In genomic region chrX:100730266-100730665, GRCm38 (mm10) we compare ENCODE assay signal across 9 mouse cellular contexts. TPM values are rescaled to one million over a fixed set of nuclear protein-coding genes. Genes with fewer than 3 reads are reported as not detected.
DNase-seq lines count a peak whose midpoint lies in the region; ATAC-seq lines count a peak whose summit lies in the region.
"Had no signal": no experiment of that assay in that cellular context is flagged by ENCODE, and none has a peak within 500 bp of the region (broad histone marks: within the 10 kb centered on the region; RNA-seq: fewer than 3 reads in every experiment).

No protein-coding gene starts in this region.

- H3K27ac ChIP-seq in kidney, embryonic 15.5 days, result no peak overlapping the region
- no peak overlapping the region for H3K27ac ChIP-seq in embryonic facial prominence, embryonic 14.5 days (replicated peaks; ENCODE audit: low read depth, low read length)
- H3K27ac ChIP-seq in hindbrain, embryonic 14.5 days, result peak overlapping the region; percentile 69
- H3K27ac ChIP-seq in midbrain, embryonic 15.5 days, result peak overlapping the region; percentile 72

- H3K27me3 ChIP-seq in kidney, embryonic 15.5 days, result peaks cover 60% of the 10 kb centered on the region
- H3K27me3 ChIP-seq in embryonic facial prominence, embryonic 14.5 days (replicated peaks; ENCODE audit: control insufficient read depth, insufficient read depth, low read length), result peaks cover 16% of the 10 kb centered on the region
- H3K27me3 ChIP-seq in hindbrain, embryonic 14.5 days (ENCODE audit: control insufficient read depth, insufficient read depth, low read length), result no peaks in the 10 kb centered on the region; the same call in none of the 2 replicates
- 0 out of 2 replicates have a peak, but pooled peaks cover 4% of the 10 kb centered on the region for H3K27me3 ChIP-seq in midbrain, embryonic 15.5 days (replicated peaks)

- no peak overlapping the region for H3K9ac ChIP-seq in kidney, embryonic 15.5 days
- H3K9ac ChIP-seq in embryonic facial prominence, embryonic 14.5 days (ENCODE audit: low read depth, low read length), result peak overlapping the region; percentile 35; the same call in 1 of the 2 replicates
- peak overlapping the region; percentile 47 for H3K9ac ChIP-seq in hindbrain, embryonic 14.5 days
- peak overlapping the region; percentile 45; the same call in 1 of the 2 replicates for H3K9ac ChIP-seq in midbrain, embryonic 15.5 days

- WGBS in kidney, embryonic 15.5 days, result 34% methylated on average over 8 of the region's 8 CpGs
- 38% methylated on average over 8 of the region's 8 CpGs for WGBS in embryonic facial prominence, embryonic 14.5 days
- WGBS in hindbrain, embryonic 14.5 days, result 24% methylated on average over 8 of the region's 8 CpGs
- 33% methylated on average over 8 of the region's 8 CpGs for WGBS in midbrain, embryonic 15.5 days

- no peak for DNase-seq in kidney, adult 11 months
- no peak for DNase-seq in embryonic facial prominence, embryonic 14.5 days (ENCODE audit: low spot score)
- DNase-seq in hindbrain, embryonic 14.5 days (ENCODE audit: low spot score), result no peak
- no peak for DNase-seq in yolk sac, embryonic 10.5 days (ENCODE audit: low spot score)
- DNase-seq in right cerebral cortex, adult 18-20 months, result no peak
- DNase-seq: adrenal gland, adult 8-10 months had no signal

- peak overlapping the region; percentile 17 for H3K4me3 ChIP-seq in kidney, embryonic 15.5 days (replicated peaks)
- peak overlapping the region; percentile 23 for H3K4me3 ChIP-seq in embryonic facial prominence, embryonic 14.5 days (ENCODE audit: low read depth, low read length)
- peak overlapping the region; percentile 29 for H3K4me3 ChIP-seq in hindbrain, embryonic 14.5 days (replicated peaks; ENCODE audit: low read length)
- H3K4me3 ChIP-seq in midbrain, embryonic 15.5 days, result peak overlapping the region; percentile 37

- peak; percentile 55 for ATAC-seq in kidney, embryonic 15.5 days (replicated peaks; ENCODE audit: low FRiP score)
- ATAC-seq in embryonic facial prominence, embryonic 14.5 days (ENCODE audit: low read depth), result peak; percentile 41
- ATAC-seq in hindbrain, embryonic 14.5 days (ENCODE audit: low FRiP score), result no peak; the same call in 1 of the 2 replicates
- peak; percentile 61 for ATAC-seq in midbrain, embryonic 15.5 days (replicated peaks)
- ATAC-seq in granulocyte monocyte progenitor cell, adult 5-6 weeks (replicated peaks; ENCODE audit: poor library complexity, severe bottlenecking), result no peak

- H3K9me3 ChIP-seq in kidney, embryonic 15.5 days (replicated peaks), result no peaks in the 10 kb centered on the region
- no peaks in the 10 kb centered on the region for H3K9me3 ChIP-seq in embryonic facial prominence, embryonic 14.5 days (ENCODE audit: control insufficient read depth, low read length)
- H3K9me3 ChIP-seq in hindbrain, embryonic 14.5 days (ENCODE audit: control insufficient read depth, low read length), result no peaks in the 10 kb centered on the region
- H3K9me3 ChIP-seq in midbrain, embryonic 15.5 days, result no peaks in the 10 kb centered on the region

- H3K36me3 ChIP-seq in kidney, embryonic 15.5 days, result peaks cover 23% of the 10 kb centered on the region
- 0 out of 2 replicates have a peak, but pooled peaks cover 12% of the 10 kb centered on the region for H3K36me3 ChIP-seq in embryonic facial prominence, embryonic 14.5 days (ENCODE audit: control insufficient read depth, insufficient read depth, low read length)
- no peaks in the 10 kb centered on the region for H3K36me3 ChIP-seq in hindbrain, embryonic 14.5 days (replicated peaks; ENCODE audit: control insufficient read depth, insufficient read depth)
- no peaks in the 10 kb centered on the region for H3K36me3 ChIP-seq in midbrain, embryonic 15.5 days (replicated peaks)

- H3K4me1 ChIP-seq in kidney, embryonic 15.5 days, result peaks cover 12% of the 10 kb centered on the region
- H3K4me1 ChIP-seq in embryonic facial prominence, embryonic 14.5 days (ENCODE audit: control insufficient read depth, insufficient read depth, low read length), result no peaks in the 10 kb centered on the region
- H3K4me1 ChIP-seq in hindbrain, embryonic 14.5 days (replicated peaks; ENCODE audit: control insufficient read depth, insufficient read depth, low read length), result 0 out of 2 replicates have a peak, but pooled peaks cover 6% of the 10 kb centered on the region
- peaks cover 14% of the 10 kb centered on the region for H3K4me1 ChIP-seq in midbrain, embryonic 15.5 days

- peak overlapping the region; percentile 56 for H3K4me2 ChIP-seq in kidney, embryonic 15.5 days
- H3K4me2 ChIP-seq in embryonic facial prominence, embryonic 14.5 days (ENCODE audit: low read depth, low read length), result peak overlapping the region; percentile 41
- peak overlapping the region; percentile 53 for H3K4me2 ChIP-seq in hindbrain, embryonic 14.5 days (replicated peaks)
- peak overlapping the region; percentile 53 for H3K4me2 ChIP-seq in midbrain, embryonic 15.5 days

RNA-seq across cellular contexts. Expression of gene Gdpd2, which starts 0.6 kb away (rescaled TPM):
- 2.1 and 3.3 TPM in 2 replicates for polyA plus RNA-seq in kidney, embryonic 15.5 days (2015; fragmentation: Nextera tagmentation; extraction: Ambion mirVana)
- polyA plus RNA-seq in embryonic facial prominence, embryonic 14.5 days (2014; fragmentation: Nextera tagmentation; extraction: Ambion mirVana), result 7.1 and 7.5 TPM in 2 replicates
- 36.2 and 38.7 TPM in 2 replicates for polyA plus RNA-seq in hindbrain, embryonic 14.5 days (2014; fragmentation: Nextera tagmentation; extraction: Ambion mirVana)
- polyA plus RNA-seq in midbrain, embryonic 15.5 days (2015; fragmentation: Nextera tagmentation; extraction: Ambion mirVana), result 34.1 and 35.0 TPM in 2 replicates
- total RNA-seq in granulocyte monocyte progenitor cell, adult 5-6 weeks (2014; fragmentation: Nextera tagmentation), result not detected in 2 replicates
- total RNA-seq in granulocyte monocyte progenitor cell, adult 5-6 weeks (2017), result not detected in 2 replicates

RNA-seq across cellular contexts. Expression of gene Dlg3, which starts 37.3 kb away (rescaled TPM):
- polyA plus RNA-seq in kidney, embryonic 15.5 days (2015; fragmentation: Nextera tagmentation; extraction: Ambion mirVana), result 4.6 and 5.0 TPM in 2 replicates
- 4.5 and 6.2 TPM in 2 replicates for polyA plus RNA-seq in embryonic facial prominence, embryonic 14.5 days (2014; fragmentation: Nextera tagmentation; extraction: Ambion mirVana)
- polyA plus RNA-seq in hindbrain, embryonic 14.5 days (2014; fragmentation: Nextera tagmentation; extraction: Ambion mirVana), result 9.8 and 12.1 TPM in 2 replicates
- polyA plus RNA-seq in midbrain, embryonic 15.5 days (2015; fragmentation: Nextera tagmentation; extraction: Ambion mirVana), result 6.2 and 6.6 TPM in 2 replicates
- total RNA-seq in granulocyte monocyte progenitor cell, adult 5-6 weeks (2014; fragmentation: Nextera tagmentation), result 3.3 and 6.3 TPM in 2 replicates
- total RNA-seq in granulocyte monocyte progenitor cell, adult 5-6 weeks (2017), result 2.7 and 4.1 TPM in 2 replicates

Comparison
In these comparisons a context has a peak if more than half of its experiments do, and no peak if none do; other contexts are left out.
1. ATAC-seq: peak in kidney, embryonic 15.5 days (single experiment), embryonic facial prominence, embryonic 14.5 days (single experiment) and midbrain, embryonic 15.5 days (single experiment); none in hindbrain, embryonic 14.5 days (single experiment) and granulocyte monocyte progenitor cell, adult 5-6 weeks (single experiment).
2. H3K27ac ChIP-seq: peak in hindbrain, embryonic 14.5 days (single experiment) and midbrain, embryonic 15.5 days (single experiment); none in kidney, embryonic 15.5 days (single experiment) and embryonic facial prominence, embryonic 14.5 days (single experiment).
3. Peak in every context shown above with its lines, with median percentiles within 50 percentile points of each other: H3K4me2 ChIP-seq and H3K4me3 ChIP-seq.